Mouse (Mus musculus): ENCODE results near the gene Ubl3.

The Ubl3 gene

DNA sequence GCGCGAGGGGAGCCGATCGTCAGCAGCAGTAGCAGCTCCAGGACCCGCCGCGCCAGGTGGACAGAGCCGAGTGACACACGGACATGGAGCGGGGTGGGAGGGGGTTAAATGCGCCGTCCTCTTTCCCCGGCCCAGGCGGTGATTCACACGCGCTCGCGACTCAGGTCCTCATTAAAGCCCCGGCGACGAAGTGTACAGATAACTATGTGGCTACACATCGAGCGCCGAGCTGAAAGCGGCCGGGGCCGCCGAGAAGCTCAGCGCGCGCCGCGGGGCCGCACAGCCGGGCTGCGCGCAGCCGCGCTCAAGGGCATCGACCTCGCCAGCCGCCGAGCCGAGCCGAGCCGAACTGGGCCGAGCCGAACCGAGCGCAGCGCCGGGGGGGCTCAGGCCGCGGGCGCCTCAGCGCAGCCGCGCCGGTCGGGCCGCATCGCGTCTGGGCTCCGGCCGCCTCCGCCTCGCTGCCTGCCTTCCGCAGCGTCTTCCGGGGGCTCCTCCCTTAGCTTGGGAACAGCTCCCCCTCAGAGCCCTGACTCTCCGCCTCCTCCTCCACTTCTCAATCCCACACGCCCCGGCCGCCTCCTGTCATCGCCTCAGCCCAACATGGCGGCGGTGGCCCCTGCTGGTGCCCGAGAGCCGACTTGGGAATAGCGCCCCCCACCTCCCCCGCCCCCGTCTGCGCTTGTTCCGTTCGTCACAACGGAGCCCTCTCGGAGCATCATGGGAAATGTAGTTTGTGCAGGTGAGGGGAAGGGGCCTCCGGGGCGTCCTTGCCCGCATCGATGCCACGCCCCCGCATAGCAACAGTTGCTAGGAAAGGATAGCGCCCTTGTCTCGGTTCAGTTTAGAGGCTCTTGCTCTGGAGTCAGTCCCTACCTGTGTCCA lies at the start of gene Ubl3:
Gene Ubl3, minus strand, starts transcription at position 603 of the 885 bp plus-strand sequence.
- peak; percentile 90 to 92 for DNase-seq (ENCODE audit: low spot score in 2 of 2)

DNA sequence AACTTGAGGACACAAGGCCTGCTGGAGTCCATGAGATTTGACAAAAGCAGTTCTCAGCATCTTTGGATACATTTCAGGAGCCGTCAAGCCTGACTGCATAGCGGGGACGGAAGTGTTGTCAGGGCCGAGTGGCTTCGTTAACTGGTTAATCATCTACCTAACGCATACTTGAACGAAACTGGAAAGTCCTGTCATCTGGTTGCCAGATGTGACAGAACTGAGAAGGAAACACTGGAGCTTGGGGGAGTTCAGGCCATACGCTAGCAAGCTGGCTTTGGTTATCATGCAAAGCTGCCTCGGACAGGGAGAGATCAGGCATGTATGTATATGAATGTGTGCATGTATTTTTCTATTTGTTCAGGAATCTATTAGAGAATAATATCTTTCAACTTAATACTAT lies 45.8 kb upstream of the Ubl3 start:
- DNase-seq (ENCODE audit: low spot score in 2 of 2) = no peak

DNA sequence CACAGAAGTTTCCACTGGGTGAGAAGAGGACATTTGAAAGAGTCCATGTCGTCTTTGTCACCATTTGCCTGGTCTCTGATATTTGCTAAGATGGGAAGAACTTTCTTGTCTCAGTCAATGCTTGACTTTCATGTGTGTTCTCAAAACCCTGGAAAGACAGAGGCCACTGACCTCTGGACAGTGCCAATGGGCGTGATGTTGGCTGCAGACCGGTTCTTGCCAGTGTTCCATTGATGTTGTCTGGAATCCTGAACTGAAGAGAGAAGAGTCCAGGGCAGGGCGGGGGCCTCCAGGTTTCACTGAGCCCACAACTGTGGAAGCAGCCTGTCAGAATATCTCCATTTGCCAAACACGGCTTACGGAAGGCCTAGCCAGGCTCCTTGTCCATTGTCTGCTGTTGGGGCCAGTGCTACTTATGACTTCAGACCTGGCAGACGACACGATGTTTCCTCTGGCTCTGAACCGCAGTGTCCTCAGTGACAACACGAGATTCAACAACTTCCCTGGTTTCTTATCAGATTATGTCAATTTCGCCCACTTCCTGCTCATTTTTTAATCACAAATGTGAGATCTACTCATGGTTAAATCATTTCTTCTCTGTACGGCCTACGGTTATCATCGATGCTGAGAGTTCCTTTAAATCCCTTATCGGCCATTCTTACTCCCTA lies 43.6 kb upstream of the Ubl3 start:
- DNase-seq (ENCODE audit: low spot score in 2 of 2) = no peak

DNA sequence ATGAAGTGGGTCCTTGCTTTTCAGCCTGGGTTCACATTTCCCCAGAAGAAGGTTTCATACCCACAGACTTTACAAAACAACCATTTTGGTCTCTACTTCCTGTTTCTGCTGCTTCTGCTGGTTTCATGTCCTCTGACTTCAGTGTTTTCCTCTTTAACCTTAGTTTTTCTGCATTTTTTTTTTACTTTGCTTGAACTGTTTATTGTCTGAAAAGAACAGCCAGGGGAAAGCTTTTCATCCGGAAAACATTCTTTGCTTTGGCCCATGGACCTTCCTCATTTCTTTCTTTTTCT lies 42.8 kb upstream of the Ubl3 start:
- DNase-seq (ENCODE audit: low spot score in 2 of 2) = no peak

DNA sequence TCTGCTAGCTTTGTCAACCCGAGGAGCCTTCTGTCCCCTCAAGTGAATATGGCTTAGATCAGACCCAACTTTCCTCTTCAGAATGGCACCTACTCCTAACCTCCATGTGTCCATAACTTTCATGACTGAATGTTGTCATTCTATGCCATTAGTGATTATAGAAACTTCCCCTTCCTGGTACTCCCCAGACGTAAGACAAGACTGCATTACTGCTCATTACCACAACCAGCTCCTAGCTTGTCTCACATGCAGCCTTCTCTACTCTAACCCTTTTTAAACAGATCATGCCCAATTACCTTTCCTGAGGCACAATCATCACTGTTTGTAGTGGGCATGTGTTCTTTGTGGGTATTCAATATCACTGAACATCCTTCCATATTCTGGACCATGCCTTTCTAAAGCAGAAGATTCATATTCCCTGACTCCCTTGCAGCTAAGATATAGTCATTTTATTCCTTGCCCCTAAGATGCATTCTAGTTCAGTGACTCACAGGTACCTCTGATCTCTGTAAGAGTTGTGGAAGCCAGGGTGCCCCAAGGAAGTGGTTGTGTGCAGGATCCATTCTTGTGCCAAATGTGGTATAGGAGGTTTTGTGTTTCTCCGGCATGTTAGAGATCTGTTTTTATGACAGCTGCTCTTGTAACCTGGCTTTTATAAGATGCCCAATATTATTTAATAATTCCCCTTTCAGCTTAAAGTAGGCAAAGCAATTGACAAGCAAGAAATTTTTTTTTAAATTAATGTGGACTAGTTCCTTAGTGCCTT lies 42.3 kb upstream of the Ubl3 start:
- no peak for DNase-seq (ENCODE audit: low spot score in 2 of 2)

DNA sequence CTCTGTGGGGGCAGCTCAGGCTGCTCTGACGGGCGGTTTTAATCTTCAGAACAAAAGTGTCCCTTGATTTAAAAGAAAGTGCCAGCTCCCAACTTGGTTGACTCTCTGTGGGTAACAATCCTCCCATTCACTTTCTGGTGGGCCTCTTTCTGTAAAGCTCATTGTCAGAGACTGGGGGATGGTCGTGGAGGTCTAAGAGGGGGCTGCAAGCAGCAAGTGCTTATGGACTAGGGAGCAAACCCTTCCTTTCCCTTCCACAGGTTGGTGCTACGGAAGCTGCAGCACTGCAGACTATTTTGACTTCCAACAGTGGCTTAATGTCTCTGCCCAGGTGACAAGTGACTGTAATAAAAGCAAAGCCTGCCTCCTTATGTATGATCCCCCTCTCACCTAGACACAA lies 41.0 kb upstream of the Ubl3 start:
- no peak for DNase-seq (ENCODE audit: low spot score in 2 of 2)

DNA sequence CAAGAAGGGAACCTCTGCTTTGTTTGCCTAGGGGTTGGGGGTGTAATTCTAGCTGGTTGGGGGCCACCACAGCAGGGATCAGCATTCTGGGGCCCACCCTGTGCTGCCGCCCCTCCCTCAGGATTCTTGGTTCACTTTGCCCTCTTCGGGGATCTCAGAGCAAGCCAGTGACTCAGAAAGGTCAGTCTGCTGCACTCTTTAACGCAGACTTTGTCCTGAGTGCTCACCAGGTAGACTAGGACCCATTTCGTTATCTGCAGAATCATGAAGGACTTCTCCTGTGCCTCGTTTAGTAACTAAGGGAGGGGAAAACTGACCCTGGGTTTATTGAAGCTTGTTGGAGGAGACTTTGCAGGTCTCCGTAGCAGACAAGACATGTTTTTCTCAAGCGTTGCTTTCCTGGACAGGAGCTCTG lies 38.9 kb upstream of the Ubl3 start:
- no peak for DNase-seq (ENCODE audit: low spot score in 2 of 2)

DNA sequence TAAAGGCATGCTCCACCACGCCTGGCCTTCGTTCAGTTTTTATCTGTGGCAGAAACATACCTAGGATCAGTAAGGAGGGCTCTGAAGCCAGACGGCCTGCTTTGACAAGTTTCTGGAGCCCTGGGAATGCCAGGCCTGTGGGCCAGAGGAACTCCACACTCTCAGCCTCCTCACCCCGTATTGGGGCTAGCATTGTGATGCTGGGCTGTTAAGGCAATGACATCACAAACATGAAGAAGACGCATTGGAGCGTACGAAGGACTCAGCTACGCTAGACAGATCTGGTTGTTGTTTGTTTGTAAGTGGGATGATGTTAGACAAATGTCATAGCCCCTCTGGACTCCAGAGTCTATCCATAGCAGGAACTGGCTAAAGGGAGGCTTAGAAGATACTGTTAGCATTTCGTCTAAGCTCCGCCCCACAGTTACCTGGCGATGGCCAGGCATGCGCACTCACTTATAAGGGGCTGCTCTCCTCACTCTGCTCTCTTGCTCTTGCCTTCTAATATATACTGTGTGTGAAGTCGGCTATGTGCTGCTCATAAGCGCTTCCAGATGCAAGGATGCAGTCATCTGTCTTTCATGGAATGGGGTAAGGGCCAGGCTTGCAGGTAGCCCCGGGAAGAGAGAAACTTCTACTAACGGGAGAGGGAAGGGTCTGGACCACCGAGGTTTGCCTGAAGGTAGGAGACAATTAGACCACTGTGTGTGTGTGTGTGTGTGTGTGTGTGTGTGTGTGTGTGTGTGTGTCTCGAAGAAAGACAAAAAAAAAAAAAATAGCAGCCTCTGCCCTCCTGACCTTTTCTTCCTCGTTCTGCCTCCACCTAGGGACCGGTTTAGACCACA lies 38.2 kb upstream of the Ubl3 start:
- no peak for DNase-seq (ENCODE audit: low spot score in 2 of 2)

DNA sequence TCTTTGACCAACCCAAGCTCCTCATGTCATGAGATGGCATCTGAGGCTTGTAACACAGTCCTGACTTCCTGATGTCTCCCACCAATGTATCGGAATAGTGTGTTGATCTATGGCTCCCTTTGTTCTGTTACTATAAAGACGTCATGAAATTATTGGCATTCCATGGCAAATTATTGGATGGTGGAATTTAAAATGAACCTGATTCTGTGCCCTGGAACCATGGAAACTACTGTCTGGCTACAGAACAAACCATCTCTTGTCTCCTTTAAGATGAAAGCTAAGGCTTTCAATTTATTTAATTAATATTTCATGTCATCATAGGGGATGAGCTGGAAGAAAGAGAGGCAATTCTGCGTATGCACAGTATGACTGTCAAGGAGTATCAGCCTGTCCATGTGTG lies 36.4 kb upstream of the Ubl3 start:
- DNase-seq (ENCODE audit: low spot score in 2 of 2) = no peak

DNA sequence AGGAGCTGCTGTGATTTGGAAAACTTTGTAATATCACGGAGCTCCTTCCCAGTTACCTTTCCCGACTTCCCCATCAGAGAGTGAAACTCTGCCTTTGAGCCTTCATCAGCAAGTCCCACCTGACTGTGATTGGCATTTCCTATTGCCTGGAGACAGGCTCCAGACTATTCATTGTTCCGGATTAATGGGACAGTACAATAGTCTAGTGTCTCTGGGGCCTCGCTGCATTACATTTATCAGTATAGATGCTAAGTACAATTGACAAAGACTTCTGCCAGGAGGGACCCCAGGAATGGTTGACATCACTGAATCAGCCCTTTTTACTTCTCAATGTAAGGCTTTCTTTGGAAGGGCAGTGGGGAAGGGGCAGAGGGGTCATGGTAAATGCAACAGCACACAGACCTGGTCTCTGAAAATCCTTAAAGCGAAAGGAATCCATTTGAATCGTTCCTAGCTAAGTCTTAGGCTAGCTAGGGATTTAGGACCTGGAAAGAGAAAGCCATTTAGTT lies 35.6 kb upstream of the Ubl3 start:
- DNase-seq (ENCODE audit: low spot score in 2 of 2) = no peak

DNA sequence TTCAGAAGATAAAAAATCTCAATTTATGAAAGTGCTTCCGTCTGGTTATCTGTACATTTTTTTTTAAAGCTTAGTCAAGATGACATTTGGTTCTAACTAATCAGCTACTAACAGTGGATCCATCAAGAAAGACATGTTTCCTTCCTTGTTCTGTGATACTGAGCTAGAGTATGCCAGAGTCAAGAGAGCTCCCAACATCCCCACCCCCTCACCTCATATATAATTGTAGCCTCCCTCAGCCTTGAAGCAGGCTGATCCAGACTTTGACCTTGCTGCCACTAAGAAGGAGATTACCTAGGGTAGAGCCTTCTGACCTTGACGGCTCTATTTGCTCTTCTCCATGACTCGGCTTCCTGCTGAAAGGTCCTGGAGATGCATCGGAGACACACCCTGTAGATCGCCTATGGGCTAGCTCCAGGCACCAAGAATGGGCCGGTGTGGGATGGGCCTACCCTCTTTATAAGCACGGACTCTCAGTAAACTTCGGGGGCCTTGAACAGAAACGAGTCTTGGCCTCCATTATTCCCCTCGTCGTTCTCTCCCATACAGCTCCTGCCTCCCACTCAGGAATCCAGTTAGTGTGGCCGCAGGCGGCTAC lies 27.9 kb upstream of the Ubl3 start:
- no peak for DNase-seq (ENCODE audit: low spot score in 2 of 2)

DNA sequence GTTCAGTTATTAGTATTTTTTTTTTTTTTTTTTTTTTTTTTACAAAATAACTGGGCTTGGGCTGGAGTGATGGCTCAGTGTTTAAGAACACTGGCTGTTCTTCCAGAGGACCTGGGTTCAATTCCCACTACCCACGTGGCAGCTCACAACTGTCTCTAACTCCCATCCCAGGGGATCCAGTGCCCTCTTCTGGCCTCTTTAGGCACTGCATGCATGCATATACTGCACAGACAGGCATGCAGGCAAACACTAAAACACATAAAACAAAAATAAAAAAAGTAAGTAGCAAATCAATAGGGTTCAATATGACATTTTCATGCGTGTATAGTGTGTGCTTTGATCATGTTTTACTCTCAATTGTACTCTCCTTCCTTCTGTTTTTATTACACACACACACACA lies 26.6 kb upstream of the Ubl3 start:
- DNase-seq (ENCODE audit: low spot score in 2 of 2) = no peak

DNA sequence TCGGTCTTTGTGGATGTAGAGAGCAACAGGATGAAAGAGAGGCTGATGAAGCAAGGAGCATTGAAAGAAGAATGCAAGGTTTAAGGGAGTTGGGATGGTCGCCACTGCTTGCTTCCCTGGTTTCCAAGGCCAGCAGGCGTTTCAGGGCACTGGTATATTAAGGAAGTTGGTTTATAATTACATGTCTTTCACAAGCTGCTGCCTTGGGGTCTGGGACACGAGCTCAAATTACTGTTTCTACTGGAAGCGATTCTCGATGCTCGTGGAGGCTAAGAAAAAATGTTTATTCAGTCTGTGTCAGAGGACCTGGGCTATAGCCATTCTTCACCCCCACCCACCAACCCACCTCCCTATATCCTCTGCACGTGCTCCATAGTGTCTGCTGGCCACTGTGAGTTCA lies 25.8 kb upstream of the Ubl3 start:
- DNase-seq (ENCODE audit: low spot score in 2 of 2) = no peak

DNA sequence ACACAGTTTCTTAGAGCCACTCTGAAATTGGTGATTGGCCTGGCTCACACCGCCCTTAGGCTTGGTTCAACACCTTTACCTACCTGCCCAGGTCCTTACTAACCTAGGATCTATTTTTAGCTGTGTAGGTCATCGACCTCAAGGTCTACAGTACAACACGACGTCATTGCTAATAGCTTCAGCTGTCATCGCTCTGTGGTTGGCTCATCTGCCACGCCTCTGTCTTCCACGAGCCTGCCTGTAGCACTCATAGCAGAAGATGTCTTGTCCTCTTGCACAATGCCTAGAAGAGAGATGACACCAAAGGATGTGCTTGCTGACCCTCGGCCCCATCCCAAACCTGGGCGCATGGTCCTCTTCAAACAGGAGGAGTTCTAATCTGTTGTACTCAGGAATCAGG lies 24.7 kb upstream of the Ubl3 start:
- DNase-seq (ENCODE audit: low spot score in 2 of 2) = no peak

DNA sequence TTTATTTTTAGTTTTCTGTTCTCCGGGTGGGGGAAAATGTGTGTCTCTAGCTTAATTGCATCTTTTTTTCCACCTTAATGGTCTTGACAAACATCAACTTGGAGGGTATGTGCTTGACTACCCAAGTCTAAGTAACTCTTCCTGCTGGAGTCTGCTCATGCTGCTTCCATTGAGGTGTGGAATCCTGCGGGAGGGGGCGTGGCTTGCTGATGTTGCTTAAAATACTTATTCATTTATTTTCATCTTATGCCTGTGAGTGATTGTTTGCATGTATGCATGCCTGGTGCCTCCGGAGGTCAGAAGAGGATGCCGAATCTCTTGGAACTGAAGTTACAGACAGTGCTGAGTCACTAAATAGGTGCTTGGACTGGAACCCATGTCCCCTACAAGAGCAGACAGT lies 22.6 kb upstream of the Ubl3 start:
- no peak for DNase-seq (ENCODE audit: low spot score in 2 of 2)

DNA sequence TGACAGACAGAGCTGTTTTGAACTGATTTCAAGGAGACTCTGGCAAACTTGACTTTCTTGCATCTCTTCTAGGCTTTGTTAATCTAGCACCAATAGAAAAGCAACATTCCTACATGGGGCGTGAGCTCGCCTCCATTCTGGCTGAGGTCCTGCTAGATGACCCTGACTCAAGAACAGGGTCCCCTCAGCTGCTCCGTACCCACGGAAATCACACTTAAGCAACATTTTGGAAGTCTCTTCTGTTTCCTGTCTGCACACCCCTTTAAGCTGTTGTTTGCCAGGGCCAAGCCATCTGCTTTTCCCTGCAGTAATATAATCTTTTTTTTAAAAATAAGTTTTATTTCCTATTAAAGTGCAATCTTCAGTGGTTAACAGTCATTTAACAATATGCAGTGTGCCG lies 20.1 kb upstream of the Ubl3 start:
- DNase-seq (ENCODE audit: low spot score in 2 of 2) = no peak

DNA sequence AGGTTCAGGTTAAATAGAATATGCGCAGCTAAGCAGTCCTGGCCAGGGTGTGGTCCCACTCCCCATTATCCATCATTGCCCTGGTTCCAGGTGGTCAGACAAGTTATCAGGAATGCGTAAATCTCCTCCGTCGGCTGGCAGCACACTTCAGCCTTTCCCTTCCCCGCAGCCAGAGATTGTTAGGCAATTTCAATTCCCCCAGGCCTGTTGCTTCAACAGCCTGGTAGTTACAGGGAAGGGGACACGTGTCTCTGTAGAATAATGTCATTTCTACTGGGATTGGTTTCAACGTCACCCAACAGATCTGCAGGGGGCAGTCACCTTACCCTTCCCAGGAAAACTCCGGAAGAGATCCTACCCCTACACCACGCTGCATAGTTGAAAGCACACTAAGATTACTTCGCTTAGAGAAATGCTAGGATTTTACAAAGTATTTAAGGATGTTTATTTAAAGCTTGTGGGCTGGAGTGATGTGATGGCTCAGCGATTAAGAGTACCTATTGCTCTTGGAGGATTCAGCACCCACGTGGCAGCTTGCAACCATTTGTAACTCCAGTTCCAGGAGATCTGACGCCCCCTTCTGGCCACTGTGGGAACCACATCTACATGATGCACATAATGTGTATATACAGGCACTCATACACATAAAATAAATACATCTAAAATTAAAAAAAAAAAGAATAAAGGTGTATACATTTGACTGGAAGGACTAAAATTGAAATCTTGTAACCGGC lies 18.1 kb upstream of the Ubl3 start:
- no peak for DNase-seq (ENCODE audit: low spot score in 2 of 2)

DNA sequence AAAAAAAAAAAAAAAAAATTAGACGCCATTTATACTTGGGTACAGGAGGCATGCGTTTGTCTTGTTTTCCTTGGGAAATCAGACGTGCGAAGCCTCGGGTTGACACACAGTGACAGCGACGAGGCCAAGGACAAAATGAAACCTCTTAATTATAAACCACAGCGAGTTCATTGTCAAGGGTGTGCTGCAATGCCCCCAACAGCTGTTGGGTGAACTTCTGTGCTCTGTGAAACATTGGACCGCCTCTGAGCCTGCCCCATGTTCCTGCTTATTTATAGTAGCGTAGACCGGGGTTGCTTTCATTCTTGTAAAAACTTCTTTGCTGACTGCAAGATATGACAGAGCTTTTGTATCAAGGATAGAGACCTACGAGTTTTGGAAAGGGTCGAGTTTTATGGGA lies 16.9 kb upstream of the Ubl3 start:
- no peak for DNase-seq (ENCODE audit: low spot score in 2 of 2)

DNA sequence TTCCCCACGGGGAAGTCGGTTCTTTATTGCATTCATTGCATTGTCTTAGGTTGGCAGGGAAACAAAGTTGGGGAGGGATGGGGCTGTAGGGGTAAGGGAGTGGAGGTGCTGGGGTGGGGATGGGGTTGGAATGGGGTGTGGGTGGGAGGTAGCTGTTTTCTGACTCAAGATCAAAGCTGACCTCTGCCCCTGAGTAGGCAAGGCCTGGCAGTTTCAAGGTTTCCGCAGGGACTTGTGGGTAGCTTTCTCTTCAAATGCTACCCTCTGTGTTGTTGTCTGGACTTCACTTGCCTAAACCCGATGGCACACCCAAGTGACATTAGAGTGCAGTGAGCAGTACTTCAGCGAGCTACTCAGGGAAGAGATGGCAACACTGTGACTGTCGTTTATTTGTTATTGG lies 13.0 kb upstream of the Ubl3 start:
- DNase-seq (ENCODE audit: low spot score in 2 of 2) = no peak

DNA sequence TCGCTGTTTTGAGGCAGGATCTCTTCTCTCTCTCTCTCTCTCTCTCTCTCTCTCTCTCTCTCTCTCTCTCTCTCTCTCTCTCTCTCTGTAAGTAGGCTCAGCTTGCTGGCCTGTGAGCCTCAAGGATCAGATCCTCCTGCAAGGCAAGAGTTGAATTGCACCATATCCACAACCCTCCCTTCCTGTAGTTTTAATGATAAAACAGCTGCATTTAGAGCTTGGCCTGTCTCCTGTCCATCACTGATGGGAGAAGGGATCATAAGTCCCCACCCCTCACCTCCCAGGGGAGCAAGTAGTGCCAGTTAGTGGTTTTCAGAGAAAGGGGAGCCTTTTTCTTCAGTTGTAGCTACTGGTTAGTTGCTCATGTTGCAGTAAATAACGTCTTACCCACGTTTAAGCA lies 11.5 kb upstream of the Ubl3 start:
- no peak for DNase-seq (ENCODE audit: low spot score in 2 of 2)

DNA sequence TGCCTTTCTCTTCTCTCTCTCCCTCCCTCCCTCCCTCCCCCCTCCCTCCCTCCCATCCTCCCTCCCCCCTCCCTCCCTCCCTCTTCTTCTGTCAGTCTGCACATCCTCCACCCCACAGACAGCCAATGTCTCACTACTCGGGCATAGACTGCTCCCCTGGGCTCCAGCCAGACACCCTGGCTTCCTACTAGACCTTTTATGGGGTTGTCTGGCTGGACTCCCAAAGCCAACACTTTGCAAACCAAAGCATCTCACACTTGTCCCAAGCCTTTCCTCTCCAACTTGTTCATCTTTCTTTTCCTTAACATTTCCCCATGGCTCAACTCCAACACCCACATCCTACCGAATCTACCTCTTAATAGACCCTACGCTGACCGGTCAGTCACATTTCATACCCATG lies 10.7 kb upstream of the Ubl3 start:
- DNase-seq (ENCODE audit: low spot score in 2 of 2) = no peak
